Mouse (Mus musculus) T-cell, adult 2 months (primary cell): ENCODE data around the gene Gm853.

Source experiments
- DNase-seq: peaks from one replicate; pipeline ENCODE4 v3.0.0; 2022; ENCODE audit warnings: low spot score

Gene Gm853

DNA sequence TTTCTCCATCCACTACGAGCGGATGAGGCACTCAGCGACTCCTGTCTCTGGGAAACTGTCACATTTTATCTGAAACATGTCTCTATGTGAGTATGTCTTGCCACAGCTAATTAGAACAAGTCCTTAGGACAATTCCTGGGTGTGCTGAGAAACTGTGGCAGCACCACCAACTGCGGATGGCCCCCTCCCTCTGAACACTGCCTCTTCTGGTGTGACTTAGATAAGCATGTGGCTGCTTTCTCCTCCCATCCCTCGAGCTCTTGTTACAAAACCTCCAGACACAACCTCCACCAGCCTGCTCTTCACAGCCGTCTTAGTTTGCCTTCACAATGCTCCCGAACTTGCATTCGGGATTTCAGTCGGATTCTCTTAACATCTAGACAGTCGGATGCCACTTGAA lies 8.3 kb downstream of the Gm853 start:
- no peak for DNase-seq

DNA sequence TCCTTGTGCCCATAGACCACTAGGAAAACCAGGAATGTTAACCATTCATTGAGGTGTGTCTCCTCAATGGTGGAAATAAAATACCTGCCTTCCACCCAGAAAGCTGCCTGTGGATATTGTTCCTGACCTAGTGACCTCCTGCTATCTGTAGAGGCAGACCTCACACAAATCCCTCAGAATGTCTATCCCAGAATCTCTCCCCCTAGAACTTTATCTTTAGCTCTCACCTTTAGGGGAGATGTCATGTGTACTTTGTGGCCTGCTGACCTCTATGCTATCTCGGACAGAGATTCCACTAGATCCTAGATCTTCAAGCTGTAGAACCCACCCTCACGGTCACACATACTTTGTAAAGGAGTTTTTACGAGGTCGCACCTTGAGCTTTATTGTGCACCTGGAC lies 9.0 kb downstream of the Gm853 start:
- DNase-seq: no peak

DNA sequence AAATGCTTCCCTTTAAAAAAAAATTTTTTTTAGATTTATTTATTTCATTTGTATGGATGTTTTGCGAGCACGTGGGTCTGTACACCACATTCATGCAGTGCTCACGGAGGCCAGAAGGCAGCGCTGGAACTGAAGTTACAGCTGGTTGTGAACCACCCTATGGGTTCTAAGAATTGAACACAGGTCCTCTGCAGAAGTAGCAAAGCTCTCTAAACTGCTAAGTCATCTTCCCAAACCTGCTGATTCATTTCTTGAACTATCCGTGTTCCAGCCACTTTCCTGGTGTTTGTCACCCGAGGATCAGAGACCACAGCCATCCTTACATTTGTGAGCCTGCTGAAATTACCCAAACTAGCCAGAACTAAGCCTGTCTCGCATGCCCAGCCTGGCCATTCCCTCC lies 9.8 kb downstream of the Gm853 start:
- DNase-seq: no peak

DNA sequence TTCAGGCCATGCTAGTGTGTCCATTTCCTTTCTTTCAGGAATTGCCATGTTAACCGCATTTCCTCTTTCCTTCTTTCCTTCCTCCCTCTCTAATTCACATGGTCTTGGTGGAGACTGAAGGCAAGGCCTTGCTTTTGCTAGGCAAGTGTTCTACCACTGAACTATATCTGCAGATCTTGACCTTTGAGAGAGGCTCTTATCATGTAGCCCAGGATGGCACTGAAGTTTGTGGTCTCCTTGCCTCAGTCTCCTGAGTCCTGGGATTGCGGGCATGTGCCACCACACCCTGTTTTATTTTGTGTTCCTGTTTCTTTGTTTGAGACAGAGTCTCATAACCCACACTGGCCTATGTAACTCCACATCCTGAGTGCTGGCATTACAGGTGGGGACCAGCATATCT lies 10.3 kb downstream of the Gm853 start:
- DNase-seq: no peak

DNA sequence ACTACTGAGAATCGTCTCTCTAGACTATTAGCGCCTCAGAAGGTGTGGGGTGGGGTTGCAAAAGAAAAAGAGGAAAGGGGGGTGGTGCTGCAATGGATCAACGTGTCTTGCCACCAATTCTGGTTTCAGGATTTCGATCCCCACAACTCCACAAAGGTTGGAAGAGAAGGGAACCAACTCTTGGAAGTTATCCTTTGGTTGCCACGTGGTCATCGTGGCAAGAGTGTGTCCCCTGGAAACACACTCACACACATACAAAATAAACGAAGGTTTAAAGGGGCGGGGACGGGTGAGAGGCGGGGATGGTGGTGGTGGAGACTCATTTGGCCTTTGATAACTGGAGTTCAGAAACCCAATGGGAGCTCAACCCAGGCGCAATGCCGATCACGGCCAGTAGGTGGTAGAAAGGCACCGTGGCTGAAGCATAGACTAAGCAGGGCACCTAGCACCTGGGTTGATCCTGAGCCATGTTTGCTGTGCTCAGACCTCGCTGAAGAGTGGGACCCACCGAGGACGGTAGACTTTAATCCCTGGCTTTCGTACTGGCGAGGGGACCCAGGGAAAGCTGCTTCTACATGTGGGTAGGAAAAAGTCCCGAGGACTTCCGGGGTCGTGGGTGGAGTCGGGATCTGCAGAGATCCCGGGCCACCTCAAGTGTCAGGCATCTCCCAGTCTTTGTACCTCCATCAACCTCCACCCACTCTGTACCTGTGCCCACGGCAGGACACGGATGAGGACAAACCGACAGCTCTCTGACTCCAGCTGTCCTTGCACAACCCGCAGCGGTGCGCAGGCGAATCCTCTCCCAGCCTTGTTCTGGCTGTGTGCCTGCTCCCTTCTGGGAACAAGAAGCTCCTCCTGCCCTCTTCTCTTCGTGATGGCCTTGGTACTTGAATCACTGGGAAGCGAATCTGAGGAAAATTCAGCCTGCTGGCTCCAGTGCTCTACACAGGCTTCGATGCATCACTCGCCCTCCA lies 23.2 kb downstream of the Gm853 start:
- DNase-seq: peak; percentile 59

DNA sequence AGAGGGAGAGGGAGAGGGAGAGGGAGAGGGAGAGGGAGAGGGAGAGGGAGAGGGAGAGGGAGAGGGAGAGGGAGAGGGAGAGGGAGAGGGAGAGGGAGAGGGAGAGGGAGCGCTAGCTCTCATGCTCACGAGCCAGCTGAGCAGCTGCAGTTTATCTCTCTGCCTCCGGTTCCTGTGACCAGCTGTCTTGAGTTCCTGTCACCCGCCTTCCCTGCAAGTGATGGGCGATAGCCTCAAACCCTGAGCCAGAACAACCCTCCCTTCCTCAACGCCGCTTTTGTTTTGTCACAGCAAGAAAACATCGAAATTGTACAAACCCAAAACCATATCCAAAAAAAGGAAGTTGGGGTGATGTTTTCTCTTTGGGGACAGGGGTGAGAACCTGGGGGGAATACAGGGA lies 25.7 kb downstream of the Gm853 start:
- no peak for DNase-seq

DNA sequence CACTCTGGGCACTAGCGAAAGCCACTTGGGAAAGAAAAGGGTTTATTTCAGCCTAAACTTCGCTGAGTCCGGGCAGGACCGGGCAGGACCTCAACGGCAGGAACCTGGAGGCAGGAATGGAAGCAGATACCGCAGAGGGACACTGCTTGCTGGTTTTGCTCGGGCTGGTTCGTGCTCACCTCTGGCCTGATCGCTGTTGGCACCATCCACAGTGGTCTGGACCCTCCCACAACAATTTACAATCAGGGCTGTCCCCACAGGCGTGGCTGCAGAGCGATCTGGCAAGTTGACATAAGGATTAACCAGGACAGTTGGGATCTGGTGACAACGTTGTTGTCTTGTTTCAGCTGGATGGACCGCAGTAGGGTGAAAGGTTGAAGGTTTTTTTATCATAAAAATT lies 26.3 kb downstream of the Gm853 start:
- no peak for DNase-seq

DNA sequence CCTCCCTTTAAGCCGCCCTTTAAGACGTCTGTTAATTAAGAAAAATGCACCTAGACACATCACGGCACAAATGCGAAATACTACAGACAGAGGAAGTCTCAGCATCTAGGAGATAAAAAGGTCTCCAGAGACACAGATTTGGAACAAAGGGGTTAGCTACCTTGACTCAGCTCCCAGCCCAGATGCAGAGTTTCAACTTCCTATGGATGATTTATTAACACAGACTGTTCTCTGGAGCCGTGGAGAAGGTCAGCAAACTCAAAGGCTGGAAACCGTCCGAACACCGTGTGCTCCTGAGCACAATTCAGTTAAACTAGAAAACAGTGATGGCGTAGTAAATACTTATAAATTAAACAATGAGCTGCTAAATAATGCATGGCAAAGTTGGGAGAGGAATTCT lies 29.9 kb downstream of the Gm853 start:
- no peak for DNase-seq

DNA sequence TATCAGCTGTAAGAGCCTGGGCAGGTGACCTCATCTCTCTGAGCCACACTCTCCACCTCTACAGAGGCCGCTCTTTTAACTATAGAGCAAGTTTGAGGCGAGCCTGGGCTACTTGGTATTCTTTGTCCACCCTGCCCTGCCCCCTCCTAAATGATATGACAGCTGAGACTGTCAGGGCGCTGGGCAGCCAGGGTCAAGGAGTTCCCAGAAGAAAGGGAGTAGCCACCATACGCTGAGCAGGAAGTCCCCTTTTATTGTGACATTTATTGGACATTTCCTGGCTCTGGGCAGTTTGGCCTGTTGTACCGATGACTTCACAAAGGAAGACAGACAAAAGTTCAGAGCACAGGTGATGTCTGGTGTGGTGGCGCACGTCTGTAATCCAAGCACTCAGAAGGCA lies 32.6 kb downstream of the Gm853 start:
- no peak for DNase-seq

DNA sequence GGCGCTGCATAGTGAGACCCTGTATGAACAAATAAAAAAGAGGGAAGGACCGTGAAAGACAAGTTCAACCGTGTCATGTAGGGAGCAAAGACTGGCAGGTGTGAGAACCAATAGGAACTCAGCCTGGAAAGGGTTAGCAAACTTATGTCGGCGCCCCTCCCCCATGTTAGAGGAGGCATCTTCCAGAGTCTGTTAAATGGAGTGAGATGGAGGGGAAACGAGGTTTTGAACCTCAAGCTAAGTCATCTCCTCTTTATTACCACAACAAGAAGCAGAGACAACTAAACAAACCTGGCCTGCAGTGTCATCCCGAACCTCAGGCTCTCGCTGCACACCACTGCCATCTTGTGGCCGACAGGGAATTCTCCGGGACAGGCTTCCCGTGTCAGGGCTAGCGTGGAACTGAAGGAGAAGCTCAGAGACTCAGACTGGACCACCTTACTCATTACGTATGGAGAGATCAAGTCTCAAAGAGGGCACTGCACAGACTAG lies 33.3 kb downstream of the Gm853 start:
- peak; percentile 65 for DNase-seq

DNA sequence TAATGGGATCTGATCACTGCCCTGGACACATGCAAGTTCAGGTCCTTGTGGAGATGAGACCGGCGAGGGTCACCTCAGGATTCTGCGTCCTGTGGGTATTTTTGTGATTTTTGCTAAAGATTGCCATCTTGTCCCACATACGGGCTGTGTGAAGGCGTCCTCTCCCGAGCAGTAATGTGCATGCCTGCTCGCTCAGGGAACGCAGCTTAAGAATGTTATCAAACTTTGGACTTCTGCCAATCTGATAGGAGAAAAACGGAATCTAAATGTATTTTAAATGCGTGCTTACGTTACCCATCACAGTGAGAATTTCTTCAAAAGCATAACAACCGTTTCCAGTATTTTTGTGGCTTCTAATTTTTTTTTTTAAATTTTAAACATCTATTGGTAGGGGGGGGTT lies 35.3 kb downstream of the Gm853 start:
- no peak for DNase-seq

DNA sequence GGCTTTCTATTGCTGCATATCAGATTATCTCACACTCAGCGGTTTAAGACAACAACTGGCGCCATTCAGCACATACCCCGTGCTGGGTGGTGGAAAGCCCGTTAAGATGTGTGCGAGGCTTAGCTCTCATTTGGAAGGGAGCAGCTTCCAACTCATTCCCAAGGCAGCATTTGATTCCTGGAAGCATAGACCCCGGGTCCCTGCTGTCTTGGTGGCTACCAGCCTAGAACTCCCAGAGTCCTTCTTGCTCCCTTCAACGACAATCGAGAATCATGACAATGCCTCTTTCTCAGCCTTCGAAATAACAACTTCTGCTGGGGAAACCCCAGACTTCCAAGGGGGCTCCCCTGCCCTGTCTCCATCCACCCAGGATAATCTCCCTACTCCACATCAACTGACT lies 35.8 kb downstream of the Gm853 start:
- no peak for DNase-seq

DNA sequence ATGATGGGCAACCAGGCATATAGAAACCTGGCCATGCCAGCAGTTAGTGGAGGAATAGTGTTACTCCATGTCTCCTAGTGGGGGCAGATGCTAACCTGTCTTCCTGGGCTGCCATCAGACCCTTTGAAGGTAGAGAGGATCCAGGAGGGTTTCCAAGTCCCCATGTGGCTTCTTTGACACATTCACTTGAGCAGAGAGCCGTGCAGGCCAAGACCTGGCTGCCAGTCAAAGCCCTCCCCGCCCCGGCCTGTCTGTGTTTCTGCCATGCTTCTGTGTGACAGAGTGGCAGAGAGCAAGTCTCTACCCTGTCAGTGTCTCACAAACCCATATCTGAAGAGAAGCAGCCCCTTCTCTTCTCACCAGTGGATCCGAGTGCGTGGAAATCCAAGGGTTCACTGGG lies 38.3 kb downstream of the Gm853 start:
- DNase-seq: no peak

DNA sequence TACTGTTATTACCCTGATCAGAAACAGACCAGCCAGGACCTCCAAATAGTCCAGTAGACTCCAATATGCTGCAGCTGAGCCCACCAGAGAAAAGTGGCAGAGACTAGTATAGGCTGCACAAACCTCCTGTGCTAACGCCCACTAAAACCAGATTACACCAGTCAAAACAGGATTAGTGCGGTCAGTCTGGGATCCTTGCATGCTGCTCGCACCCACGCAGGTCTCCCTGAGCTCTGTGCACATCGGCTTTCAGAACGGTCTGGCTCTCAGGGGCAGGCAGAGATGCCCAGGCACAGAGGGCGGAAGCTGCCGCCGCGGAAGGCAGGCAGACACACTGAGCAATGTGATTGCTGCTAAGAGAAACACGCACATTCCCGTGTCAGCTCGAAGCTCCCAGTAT lies 39.2 kb downstream of the Gm853 start:
- DNase-seq: no peak

DNA sequence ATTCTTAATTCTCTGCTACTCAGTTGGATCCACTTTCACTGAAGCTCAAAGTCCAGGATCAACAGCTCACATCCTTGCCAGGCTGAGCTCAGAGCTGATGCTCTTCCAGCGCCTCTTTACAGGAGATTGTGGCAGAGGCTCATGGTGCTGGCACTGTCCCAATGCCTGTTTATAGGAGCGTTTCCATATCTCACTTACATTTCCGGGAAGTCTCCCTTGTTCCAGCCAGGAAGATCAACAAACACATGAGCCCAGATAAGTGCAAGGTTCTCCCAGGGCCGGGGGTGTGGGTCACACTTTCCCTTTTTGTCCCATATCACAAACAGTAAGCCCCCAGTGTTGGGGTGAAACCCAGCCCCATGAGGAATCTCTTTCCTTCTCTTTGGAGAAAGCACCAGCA lies 40.3 kb downstream of the Gm853 start:
- no peak for DNase-seq

DNA sequence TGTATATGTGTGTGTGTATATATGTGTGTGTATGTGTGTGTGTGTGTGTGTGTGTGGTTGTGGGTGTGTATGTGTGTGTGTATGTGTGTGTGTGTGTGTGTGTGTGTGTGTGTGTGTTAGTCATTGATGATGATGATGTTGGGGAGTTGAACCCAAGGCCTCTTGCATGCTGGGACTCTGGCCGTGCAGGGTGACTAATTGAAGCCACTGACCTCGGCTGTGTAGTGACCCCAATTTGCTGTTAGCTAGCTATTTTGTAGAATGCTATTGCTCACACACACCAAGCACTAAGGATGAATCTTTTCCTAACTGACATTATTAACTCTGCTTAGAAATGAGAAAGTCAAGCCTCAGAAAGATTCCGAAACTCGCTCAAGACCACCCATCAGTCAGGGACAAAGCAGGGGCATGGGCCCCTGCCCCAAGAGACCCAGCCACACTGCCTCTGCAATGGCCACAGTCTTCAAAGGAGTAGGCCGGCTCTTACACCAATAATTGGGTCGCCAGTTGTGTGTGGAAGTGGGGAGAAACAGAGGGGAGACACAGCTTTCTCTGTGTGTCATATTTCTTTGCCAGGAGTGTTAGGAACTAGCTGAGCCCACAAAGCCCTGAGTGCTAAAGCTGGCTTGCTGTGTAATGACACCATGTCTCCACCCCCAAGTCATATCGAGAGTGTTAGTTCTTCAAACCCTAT lies 41.1 kb downstream of the Gm853 start:
- DNase-seq: no peak

DNA sequence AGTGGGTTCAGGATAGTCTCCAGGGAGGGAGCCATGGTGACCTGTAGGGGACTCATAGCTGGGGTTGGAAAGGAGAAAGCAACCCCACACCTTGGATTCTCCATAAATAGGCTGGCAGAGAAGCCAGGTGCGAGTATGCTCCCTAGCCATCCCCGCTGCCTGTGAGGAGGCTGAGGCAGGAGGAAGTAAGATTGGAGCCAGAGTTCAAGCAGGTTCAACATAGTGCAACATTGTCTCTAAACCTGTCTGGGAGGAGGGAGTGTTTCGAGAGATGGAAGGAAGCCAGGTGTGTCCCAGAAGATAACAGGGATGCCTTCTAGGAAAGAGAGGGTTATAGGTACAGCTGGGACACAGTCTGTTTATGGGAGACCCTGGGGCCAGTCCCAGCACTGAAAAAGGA lies 42.3 kb downstream of the Gm853 start:
- no peak for DNase-seq

DNA sequence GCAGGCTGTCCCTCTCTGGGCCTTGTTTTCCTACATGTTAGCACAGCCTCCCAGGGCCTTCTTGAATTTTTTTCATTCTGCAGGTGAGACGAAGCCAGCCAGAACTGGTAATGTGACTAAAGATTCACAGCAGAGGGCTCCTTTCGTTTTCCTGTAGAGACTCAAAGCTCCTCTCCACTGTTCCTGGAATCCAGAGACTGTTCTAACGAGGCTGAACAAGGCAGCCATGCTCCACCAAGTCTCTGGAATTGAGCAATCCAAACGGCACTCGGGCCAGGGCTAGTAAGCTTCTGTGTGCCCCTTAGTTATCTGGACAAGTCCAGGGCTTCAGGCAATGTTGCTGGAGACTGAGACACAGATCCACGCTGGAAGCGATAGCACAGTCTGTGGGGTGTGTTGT lies 44.7 kb downstream of the Gm853 start:
- no peak for DNase-seq

DNA sequence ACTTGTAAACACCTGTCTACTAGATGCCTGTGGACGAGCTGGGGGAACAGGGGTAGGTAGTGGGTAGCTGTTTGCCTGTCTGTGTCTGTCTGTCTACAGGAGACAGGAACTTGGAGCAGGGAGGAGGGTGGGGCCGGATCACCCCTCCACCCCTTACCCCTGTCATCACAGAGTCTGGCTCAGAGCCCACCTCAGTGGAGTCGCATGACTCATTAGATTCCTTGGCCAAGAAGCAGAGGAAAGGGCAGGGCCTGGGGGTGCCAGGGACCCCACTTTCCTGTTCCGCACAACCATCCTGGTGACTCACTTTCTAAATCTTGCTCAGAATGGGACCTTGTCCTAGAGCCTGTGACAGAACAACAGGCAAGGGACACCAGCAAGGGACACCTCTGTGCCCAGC lies 45.1 kb downstream of the Gm853 start:
- no peak for DNase-seq

DNA sequence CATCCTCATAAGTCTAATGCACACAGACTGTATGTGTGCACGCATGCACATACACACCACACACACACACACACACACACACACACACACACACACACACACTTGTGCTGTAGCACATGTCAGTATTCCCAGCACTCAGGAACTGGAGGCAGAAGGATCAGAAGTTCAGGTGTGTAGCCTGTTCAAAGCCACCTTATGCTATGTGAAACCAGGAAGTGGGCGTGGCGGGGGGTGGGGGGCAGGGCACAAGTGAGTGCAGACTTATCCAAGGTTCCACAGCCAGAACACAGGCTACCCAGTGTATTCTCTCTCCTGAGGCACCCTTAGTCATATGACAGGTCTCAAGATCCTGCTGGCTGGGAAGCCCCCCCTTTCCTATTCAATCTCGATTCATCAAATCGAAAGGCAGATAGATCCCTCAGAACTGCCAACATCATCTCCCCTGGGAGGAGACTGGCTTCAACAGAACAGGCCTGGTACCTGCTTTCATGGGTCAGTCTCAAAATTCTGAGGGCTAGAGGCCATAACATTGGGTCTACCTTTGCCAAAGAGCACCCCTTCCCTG lies 46.0 kb downstream of the Gm853 start:
- DNase-seq: no peak

DNA sequence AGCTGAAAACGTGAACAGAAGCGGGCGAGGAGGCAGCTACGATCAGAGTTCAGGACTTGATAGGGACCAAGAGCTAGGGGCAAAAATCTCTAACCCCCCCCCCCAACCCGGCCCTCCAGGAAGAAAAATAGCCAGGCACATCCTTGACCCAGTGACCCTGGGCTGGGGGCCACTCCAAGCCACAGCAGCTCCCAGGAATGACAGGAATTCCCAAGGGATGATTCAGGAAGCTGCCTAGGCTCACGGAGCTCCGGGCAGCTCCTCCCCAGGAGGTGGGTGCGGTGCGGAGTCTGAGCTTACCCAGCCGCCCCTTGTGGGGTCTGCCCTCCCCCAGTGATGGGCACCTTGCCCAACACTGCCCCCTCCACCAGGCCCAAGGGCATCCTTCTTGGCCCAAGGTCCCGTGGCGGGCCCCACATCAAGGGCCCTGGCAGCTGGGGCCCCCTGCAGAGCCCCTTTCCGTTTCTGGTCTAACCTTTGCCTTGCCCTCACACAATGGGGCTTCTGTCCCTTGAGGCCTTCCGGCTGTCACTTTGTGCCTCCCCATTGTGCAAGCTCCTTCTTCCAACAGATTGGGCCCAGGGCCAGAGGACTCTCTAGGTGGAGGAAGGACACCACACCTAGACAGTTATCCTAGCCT lies 47.0 kb downstream of the Gm853 start, which contains the start of gene Tinagl1:
Gene Tinagl1, minus strand, starts transcription at position 51 of the 640 bp plus-strand sequence.
- DNase-seq: no peak

DNA sequence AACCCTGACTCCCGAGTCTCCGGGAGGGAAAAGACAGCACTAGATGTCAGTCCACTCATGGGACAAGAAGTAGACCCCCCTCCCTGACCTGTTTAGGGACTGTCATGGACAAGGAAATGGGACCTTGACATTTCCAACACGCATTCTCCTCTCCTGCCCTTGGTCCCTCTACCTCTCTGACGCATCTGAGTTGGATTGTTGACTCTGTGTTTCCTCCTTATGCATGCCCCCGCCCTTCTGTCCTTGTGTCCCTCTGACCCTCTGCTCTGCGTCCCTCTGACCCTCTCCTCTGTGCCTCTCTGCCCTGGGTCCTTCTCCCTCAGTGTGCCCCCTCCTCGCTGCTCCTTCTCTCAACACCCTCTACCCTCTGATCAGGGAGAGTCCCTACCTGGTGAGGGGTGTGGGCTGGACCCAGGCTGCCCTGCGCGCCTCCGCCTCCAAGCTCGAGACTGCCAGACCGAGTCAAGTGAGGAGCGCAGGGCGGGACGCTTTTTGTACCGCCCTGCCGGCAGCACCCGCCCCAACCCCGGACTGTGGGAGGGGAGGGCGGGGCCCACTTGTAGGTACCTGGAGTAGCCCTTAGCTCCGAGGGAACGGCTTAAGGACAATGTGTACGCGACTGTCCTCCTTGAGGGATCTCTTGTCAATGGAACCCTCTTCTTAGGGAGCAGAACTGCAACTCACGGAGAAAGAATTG lies 47.7 kb downstream of the Gm853 start:
- DNase-seq: no peak
